ENCODE assay signal across 11 mouse cellular contexts in genomic region chr16:4381487-4381886, GRCm38 (mm10). TPM values are rescaled to one million over a fixed set of nuclear protein-coding genes. Genes with fewer than 3 reads are reported as not detected.
A peak's percentile ranks its signal among the peaks of the same experiment; 100 is the strongest.
DNase-seq lines count a peak whose midpoint lies in the region; ATAC-seq and TF ChIP-seq lines count a peak whose summit lies in the region.
"Had no signal": no experiment of that assay in that cellular context is flagged by ENCODE, and none has a peak within 500 bp of the region (broad histone marks: within the 10 kb centered on the region; RNA-seq: fewer than 3 reads in every experiment).

No protein-coding gene starts in this region.

- peaks cover 8% of the 10 kb centered on the region; the same call in 1 of the 2 replicates for H3K4me1 ChIP-seq in small intestine, adult 2 months (ENCODE audit: control insufficient read depth, insufficient read depth, insufficient read length, low read length)
- H3K4me1 ChIP-seq: limb, embryonic 13.5 days had no signal

- no peak for TF ChIP-seq POLR2A in small intestine, adult 2 months (IDR thresholded peaks at IDR 0.05; ENCODE audit: low read depth, low read length)

- peak overlapping the region; percentile 78 for H3K27ac ChIP-seq in gastrocnemius, adult 2 months
- peak overlapping the region; percentile 70 for H3K27ac ChIP-seq in small intestine, adult 2 months (ENCODE audit: insufficient read depth, low read depth, low read length)
- H3K27ac ChIP-seq: limb, embryonic 13.5 days had no signal

- DNase-seq in gastrocnemius, adult 2 months = peak; percentile 32
- DNase-seq in gastrocnemius, postnatal 4 days (ENCODE audit: low spot score in 2 of 2) = no peak
- peak; percentile 39 to 50 for DNase-seq in lung, adult 18-20 months
- DNase-seq in lung, postnatal 4 days = no peak
- DNase-seq in induced T-regulatory cell, adult 2 months (ENCODE audit: low read depth) = peak; percentile 30
- no peak for DNase-seq in gastrocnemius, postnatal 10 days
- DNase-seq: cerebellum, postnatal 10 days had no signal

- intact Hi-C loops in gastrocnemius, adult 2 months (cut with DNase I) = no loop called here

- no peak for TF ChIP-seq CTCF in gastrocnemius, adult 2 months (IDR thresholded peaks at IDR 0.05)
- TF ChIP-seq CTCF in small intestine, adult 2 months (IDR thresholded peaks at IDR 0.05; ENCODE audit: extremely low read depth, insufficient read length, insufficient replicate concordance, low read depth, low read length) = no peak

- no peaks in the 10 kb centered on the region for H3K27me3 ChIP-seq in small intestine, adult 2 months (ENCODE audit: control insufficient read depth, insufficient read depth, low read length)
- H3K27me3 ChIP-seq: limb, embryonic 13.5 days had no signal

- 11% methylated on average over 4 of the region's 4 CpGs for WGBS in small intestine, adult 2 months

- no peak for ATAC-seq in erythroid progenitor cell, adult 5-6 weeks (replicated peaks; ENCODE audit: low FRiP score, poor library complexity, severe bottlenecking)

- peak overlapping the region; percentile 58 for H3K4me3 ChIP-seq in gastrocnemius, adult 2 months
- H3K4me3 ChIP-seq in small intestine, adult 2 months (ENCODE audit: low read depth, low read length) = no peak overlapping the region
- H3K4me3 ChIP-seq: limb, embryonic 13.5 days; myocyte had no signal

- H3K36me3 ChIP-seq in small intestine, adult 2 months (ENCODE audit: control insufficient read depth, insufficient read depth, low read length) = no peaks in the 10 kb centered on the region
- H3K36me3 ChIP-seq: limb, embryonic 13.5 days had no signal

RNA-seq across cellular contexts. Expression of gene Adcy9, which starts 38.8 kb away (rescaled TPM):
- 10 to 100 TPM; 33.2 to 52.2 TPM for total RNA-seq in gastrocnemius, adult 2 months (2021)
- total RNA-seq in gastrocnemius, postnatal 4 days (2021) = 10 to 100 TPM; 18.1 to 19.3 TPM
- polyA plus RNA-seq in small intestine, adult 2 months (2012; rRNA removed) = 6.5 and 10.4 TPM in 2 replicates
- total RNA-seq in erythroid progenitor cell, adult 5-6 weeks (2015; ENCODE audit: low replicate concordance) = 1.8 TPM in 1 of 2 replicates, not detected in the other
- total RNA-seq in erythroid progenitor cell, adult 5-6 weeks (2017; ENCODE audit: low replicate concordance) = 1.4 and 3.3 TPM in 2 replicates
- total RNA-seq in gastrocnemius, postnatal 10 days (2021) = 10 to 100 TPM; 22.3 to 22.6 TPM

Comparison
In these comparisons a context has a peak if more than half of its experiments do, and no peak if none do; other contexts are left out.
1. DNase-seq: peak in gastrocnemius, adult 2 months (single experiment), lung, adult 18-20 months (2 of 2) and induced T-regulatory cell, adult 2 months (single experiment); none in gastrocnemius, postnatal 4 days (0 of 2), lung, postnatal 4 days (0 of 2) and gastrocnemius, postnatal 10 days (single experiment).
2. RNA of gene Adcy9, which starts 38.8 kb away (total RNA-seq): 33.2 to 52.2 TPM in gastrocnemius, adult 2 months, 22.3 to 22.6 TPM in gastrocnemius, postnatal 10 days and 18.1 to 19.3 TPM in gastrocnemius, postnatal 4 days; 1.4 to 3.3 TPM in erythroid progenitor cell, adult 5-6 weeks; every median in the first group is over 4 times any median in the second.